Mouse (Mus musculus) ES-E14 (cell line): ENCODE measurements at regions not wholly inside any gene's neighbourhood (a gene's known extent, or its start where the extent isn't known, plus 50 kb on each side); places are given as distances from the start of the nearest gene placed in this dataset.
"Not testable (repeated sequence)": the region's sequence is repeated elsewhere in the genome, so short reads cannot be mapped to it uniquely, and the experiment has no call there.

Experiments
- DNase-seq: peaks from one replicate; pipeline ENCODE4 v3.0.0-alpha.2; 2013; ENCODE audit warnings: low read depth, low spot score
- H3K27ac ChIP-seq: 2 replicates; pipeline ENCODE4 v1.5.1; 2012; ENCODE audit warnings: low read depth, mild to moderate bottlenecking, low read length, moderate library complexity, mixed read lengths; ENCODE audit not compliant: poor library complexity, insufficient read depth, severe bottlenecking
- H3K36me3 ChIP-seq: 2 replicates; pipeline ENCODE4 v1.6.1; 2012; ENCODE audit warnings: mild to moderate bottlenecking, low read length, moderate library complexity, mixed read lengths; ENCODE audit not compliant: control insufficient read depth, poor library complexity, insufficient read depth, severe bottlenecking
- H3K4me1 ChIP-seq, 2 experiments: fragments of 150-350 bp in 1 of 2; sonication (generic) in 1 of 2; 2 replicates each; pipeline ENCODE4 v1.6.1; 2012; ENCODE audit warnings: low read length in 2 of 2, mild to moderate bottlenecking in 1 of 2, mixed read lengths in 1 of 2; ENCODE audit not compliant: control insufficient read depth in 2 of 2, insufficient read depth in 2 of 2, poor library complexity in 1 of 2
- H3K4me3 ChIP-seq, 2 experiments: fragments of 150-350 bp in 1 of 2; sonication (generic) in 1 of 2; 2 replicates each; pipeline ENCODE4 v1.5.1; 2012; ENCODE audit warnings: low read length in 2 of 2, low read depth in 1 of 2, mild to moderate bottlenecking in 1 of 2, mixed read lengths in 1 of 2; ENCODE audit not compliant: insufficient read depth in 1 of 2, poor library complexity in 1 of 2, severe bottlenecking in 1 of 2
- H3K9ac ChIP-seq: 2 replicates; pipeline ENCODE4 v1.6.1; 2012; ENCODE audit warnings: low read depth, mild to moderate bottlenecking, low read length, mixed read lengths; ENCODE audit not compliant: poor library complexity, insufficient read depth, severe bottlenecking
- H3K9me3 ChIP-seq: fragments of 150-350 bp; sonication (generic); 2 replicates; pipeline ENCODE4 v1.6.1; 2012; ENCODE audit warnings: low read depth, mild to moderate bottlenecking, low read length; ENCODE audit not compliant: control insufficient read depth, insufficient read depth
- CHD2 ChIP-seq: IDR thresholded peaks from 2 replicates; pipeline ENCODE4 v1.6.1; 2014; ENCODE audit warnings: mild to moderate bottlenecking, low read depth, low read length, inconsistent platforms
- HCFC1 ChIP-seq: IDR thresholded peaks from 2 replicates; pipeline ENCODE4 v1.6.1; 2012; ENCODE audit warnings: low read length, inconsistent platforms, borderline replicate concordance; ENCODE audit not compliant: insufficient read depth
- MAFK ChIP-seq: IDR thresholded peaks from 2 replicates; pipeline ENCODE4 v1.6.1; 2014; ENCODE audit warnings: mild to moderate bottlenecking, low read depth, low read length, inconsistent platforms; ENCODE audit not compliant: insufficient read depth
- ZC3H11A ChIP-seq: IDR thresholded peaks from 2 replicates; pipeline ENCODE4 v1.6.1; 2012; ENCODE audit warnings: low read depth, mild to moderate bottlenecking, inconsistent platforms, low read length, borderline replicate concordance
- ZNF384 ChIP-seq: IDR thresholded peaks from 2 replicates; pipeline ENCODE4 v1.6.1; 2012; ENCODE audit warnings: low read depth, low read length, inconsistent platforms
- in situ Hi-C, 2 experiments: fragments of 600-800 bp; cut with MboI; formaldehyde crosslinking; loops; one replicate each; pipeline ENCODE4 v1.15.1; 2025; ENCODE audit warnings: low sequenced_read_pairs in 2 of 2, inconsistent platforms in 1 of 2; ENCODE audit not compliant: unreplicated experiment in 2 of 2

- H3K27ac ChIP-seq, result no peak overlapping the region
- DNase-seq, result no peak
- in situ Hi-C loops, result no loop called here
- TF ChIP-seq MAFK (no peak), CHD2 (no peak), ZNF384 (no peak), ZC3H11A (no peak), HCFC1 (no peak)
- H3K4me3 ChIP-seq, result no peak overlapping the region
- H3K9me3 ChIP-seq, result no peaks in the 10 kb centered on the region
- no peaks in the 10 kb centered on the region for H3K4me1 ChIP-seq
- H3K36me3 ChIP-seq, result no peaks in the 10 kb centered on the region
- no peak overlapping the region for H3K9ac ChIP-seq
Measured at GRCm38 (mm10) chr2:3919893-3920292, 97.6 kb upstream of the Frmd4a start.

GRCm38 (mm10) chr2:3921084-3921483 lies 96.4 kb upstream of the Frmd4a start:
- H3K9me3 ChIP-seq, H3K36me3 ChIP-seq, DNase-seq, H3K4me3 ChIP-seq, in situ Hi-C loops, H3K27ac ChIP-seq, H3K4me1 ChIP-seq, H3K9ac ChIP-seq: not testable (repeated sequence)

- Histone ChIP-seq H3K9ac (no peak overlapping the region), H3K36me3 (no peaks in the 10 kb centered on the region), H3K4me1 (no peaks in the 10 kb centered on the region), H3K27ac (no peak overlapping the region), H3K9me3 (no peaks in the 10 kb centered on the region), H3K4me3 (no peak overlapping the region)
- no peak for DNase-seq
- no peak for TF ChIP-seq CHD2
- in situ Hi-C loops, result no loop called here
Measured at GRCm38 (mm10) chr2:3922739-3923138, 94.8 kb upstream of the Frmd4a start.

- Histone ChIP-seq H3K36me3 (no peaks in the 10 kb centered on the region), H3K4me1 (no peaks in the 10 kb centered on the region), H3K9ac (no peak overlapping the region), H3K9me3 (no peaks in the 10 kb centered on the region), H3K27ac (no peak overlapping the region), H3K4me3 (no peak overlapping the region)
- in situ Hi-C loops, result no loop called here
- no peak for DNase-seq
- TF ChIP-seq CHD2, result no peak
- no peak for TF ChIP-seq ZC3H11A
- TF ChIP-seq ZNF384, result no peak
- TF ChIP-seq MAFK, result no peak
- no peak for TF ChIP-seq HCFC1
Measured at GRCm38 (mm10) chr2:3924696-3925095, 92.8 kb upstream of the Frmd4a start.

GRCm38 (mm10) chr2:3925199-3925598 lies 92.3 kb upstream of the Frmd4a start:
- Histone ChIP-seq H3K4me3 (no peak overlapping the region), H3K4me1 (no peaks in the 10 kb centered on the region), H3K9me3 (no peaks in the 10 kb centered on the region), H3K9ac (no peak overlapping the region), H3K36me3 (no peaks in the 10 kb centered on the region), H3K27ac (no peak overlapping the region)
- TF ChIP-seq MAFK, result no peak
- TF ChIP-seq CHD2, result no peak
- no peak for TF ChIP-seq ZC3H11A
- TF ChIP-seq ZNF384, result no peak
- TF ChIP-seq HCFC1, result no peak
- no peak for DNase-seq
- in situ Hi-C loops, result no loop called here
